Mouse (Mus musculus): Measurements from ENCODE around the gene Hoxc12. TPM values are rescaled to one million over a fixed set of nuclear protein-coding genes. Genes with fewer than 3 reads are reported as not detected.

Hoxc12 gene
- polyA plus RNA-seq (2015; fragmentation: Nextera tagmentation; extraction: Ambion mirVana): not detected in 2 replicates

- Histone ChIP-seq H3K9me3 (ENCODE audit: control insufficient read depth, low read length) (no peaks in the 10 kb centered on the region), H3K9ac (replicated peaks; ENCODE audit: low read depth, low read length) (no peak within 1 kb of the TSS), H3K27me3 (replicated peaks; ENCODE audit: control insufficient read depth, insufficient read depth, low read length) (peaks cover 99% of the 10 kb centered on the region), H3K4me3 (replicated peaks; ENCODE audit: low read length) (no peak within 1 kb of the TSS), H3K4me1 (replicated peaks; ENCODE audit: control insufficient read depth, insufficient read depth, low read length) (no peaks in the 10 kb centered on the region), H3K4me2 (ENCODE audit: low read length) (no peak within 1 kb of the TSS), H3K27ac (ENCODE audit: low read length) (no peak within 1 kb of the TSS), H3K36me3 (ENCODE audit: control insufficient read depth, insufficient read depth) (no peaks in the 10 kb centered on the region)
- 2% methylated on average over 30 of the region's 31 CpGs for WGBS
- ATAC-seq: no peak
Measured at GRCm38 (mm10) chr15:102936279-102936972, at the start of gene Hoxc12. Gene Hoxc12 (plus strand): TSS chr15:102936757.

DNA sequence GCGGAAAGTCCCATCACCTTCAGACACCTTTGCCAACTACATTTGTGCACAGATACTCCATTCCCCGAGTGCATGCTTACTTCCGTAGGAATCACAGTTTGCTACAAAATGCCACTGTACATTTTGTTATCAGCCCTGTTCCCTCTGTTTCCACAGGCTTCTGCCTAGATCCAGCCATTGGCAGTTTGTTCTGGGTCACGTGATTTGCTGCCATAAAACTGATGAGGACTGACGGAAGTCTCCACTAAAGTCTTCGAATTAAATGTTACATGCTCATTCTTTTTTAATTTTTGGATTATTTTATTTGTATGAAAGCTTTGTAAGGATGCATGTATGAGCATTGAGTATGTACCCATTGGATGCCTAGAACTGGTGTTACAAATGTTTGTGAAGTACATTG is 41.4 kb upstream of the Hoxc12 start:
- Histone ChIP-seq H3K4me1 (replicated peaks; ENCODE audit: control insufficient read depth, insufficient read depth, low read length) (no peaks in the 10 kb centered on the region), H3K4me3 (replicated peaks; ENCODE audit: low read length) (no peak overlapping the region), H3K9me3 (ENCODE audit: control insufficient read depth, low read length) (no peaks in the 10 kb centered on the region), H3K36me3 (ENCODE audit: control insufficient read depth, insufficient read depth) (no peaks in the 10 kb centered on the region), H3K4me2 (ENCODE audit: low read length) (no peak overlapping the region), H3K9ac (replicated peaks; ENCODE audit: low read depth, low read length) (no peak overlapping the region), H3K27ac (ENCODE audit: low read length) (no peak overlapping the region), H3K27me3 (replicated peaks; ENCODE audit: control insufficient read depth, insufficient read depth, low read length) (peaks cover 16% of the 10 kb centered on the region)
- WGBS: 93% methylated on average over 6 of the region's 6 CpGs
- no peak for ATAC-seq

- ATAC-seq: no peak
- 52% methylated on average over 1 of the region's 1 CpGs for WGBS
- Histone ChIP-seq H3K4me1 (replicated peaks; ENCODE audit: control insufficient read depth, insufficient read depth, low read length) (no peaks in the 10 kb centered on the region), H3K27me3 (replicated peaks; ENCODE audit: control insufficient read depth, insufficient read depth, low read length) (peaks cover 66% of the 10 kb centered on the region), H3K36me3 (ENCODE audit: control insufficient read depth, insufficient read depth) (no peaks in the 10 kb centered on the region), H3K9ac (replicated peaks; ENCODE audit: low read depth, low read length) (no peak overlapping the region), H3K4me3 (replicated peaks; ENCODE audit: low read length) (no peak overlapping the region), H3K9me3 (ENCODE audit: control insufficient read depth, low read length) (no peaks in the 10 kb centered on the region), H3K27ac (ENCODE audit: low read length) (no peak overlapping the region), H3K4me2 (ENCODE audit: low read length) (no peak overlapping the region)
Measured at GRCm38 (mm10) chr15:102904946-102905345, 31.6 kb upstream of the Hoxc12 start.

GRCm38 (mm10) chr15:102909536-102909935 is 27.0 kb upstream of the Hoxc12 start:
- no peak overlapping the region for H3K9ac ChIP-seq (replicated peaks; ENCODE audit: low read depth, low read length)
- no peak overlapping the region for H3K4me2 ChIP-seq (ENCODE audit: low read length)
- no peak overlapping the region for H3K27ac ChIP-seq (ENCODE audit: low read length)
- ATAC-seq: no peak
- no peaks in the 10 kb centered on the region for H3K4me1 ChIP-seq (replicated peaks; ENCODE audit: control insufficient read depth, insufficient read depth, low read length)
- H3K27me3 ChIP-seq (replicated peaks; ENCODE audit: control insufficient read depth, insufficient read depth, low read length): peaks cover 83% of the 10 kb centered on the region
- H3K9me3 ChIP-seq (ENCODE audit: control insufficient read depth, low read length): no peaks in the 10 kb centered on the region
- H3K36me3 ChIP-seq (ENCODE audit: control insufficient read depth, insufficient read depth): no peaks in the 10 kb centered on the region
- WGBS: under 1% methylated on average over 4 of the region's 4 CpGs
- H3K4me3 ChIP-seq (replicated peaks; ENCODE audit: low read length): no peak overlapping the region

DNA sequence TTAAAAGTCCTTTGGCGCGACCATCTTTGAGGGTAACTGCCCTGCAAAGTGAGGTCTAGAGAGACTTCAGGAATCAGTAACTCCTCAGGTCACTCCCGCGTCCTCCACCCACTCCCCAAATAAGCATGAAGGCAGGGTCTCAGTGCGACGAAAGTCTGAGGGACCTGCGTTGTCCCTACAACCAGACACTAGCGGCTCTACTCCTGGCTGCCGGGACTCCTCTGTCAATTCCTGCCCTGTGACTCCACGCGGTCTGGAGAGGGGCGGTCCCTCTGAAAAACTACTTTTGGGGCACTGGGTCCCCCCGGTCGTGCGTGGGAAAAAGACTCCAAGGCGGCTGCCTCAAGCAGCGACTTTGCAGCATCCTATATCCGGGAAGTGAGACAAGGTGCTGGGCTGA is 26.5 kb upstream of the Hoxc12 start:
- no peak overlapping the region for H3K27ac ChIP-seq (ENCODE audit: low read length)
- no peak overlapping the region for H3K4me3 ChIP-seq (replicated peaks; ENCODE audit: low read length)
- no peak overlapping the region for H3K4me2 ChIP-seq (ENCODE audit: low read length)
- H3K9me3 ChIP-seq (ENCODE audit: control insufficient read depth, low read length): no peaks in the 10 kb centered on the region
- H3K36me3 ChIP-seq (ENCODE audit: control insufficient read depth, insufficient read depth): no peaks in the 10 kb centered on the region
- no peak for ATAC-seq
- H3K27me3 ChIP-seq (replicated peaks; ENCODE audit: control insufficient read depth, insufficient read depth, low read length): peaks cover 83% of the 10 kb centered on the region
- WGBS: under 1% methylated on average over 18 of the region's 18 CpGs
- no peak overlapping the region for H3K9ac ChIP-seq (replicated peaks; ENCODE audit: low read depth, low read length)
- no peaks in the 10 kb centered on the region for H3K4me1 ChIP-seq (replicated peaks; ENCODE audit: control insufficient read depth, insufficient read depth, low read length)

DNA sequence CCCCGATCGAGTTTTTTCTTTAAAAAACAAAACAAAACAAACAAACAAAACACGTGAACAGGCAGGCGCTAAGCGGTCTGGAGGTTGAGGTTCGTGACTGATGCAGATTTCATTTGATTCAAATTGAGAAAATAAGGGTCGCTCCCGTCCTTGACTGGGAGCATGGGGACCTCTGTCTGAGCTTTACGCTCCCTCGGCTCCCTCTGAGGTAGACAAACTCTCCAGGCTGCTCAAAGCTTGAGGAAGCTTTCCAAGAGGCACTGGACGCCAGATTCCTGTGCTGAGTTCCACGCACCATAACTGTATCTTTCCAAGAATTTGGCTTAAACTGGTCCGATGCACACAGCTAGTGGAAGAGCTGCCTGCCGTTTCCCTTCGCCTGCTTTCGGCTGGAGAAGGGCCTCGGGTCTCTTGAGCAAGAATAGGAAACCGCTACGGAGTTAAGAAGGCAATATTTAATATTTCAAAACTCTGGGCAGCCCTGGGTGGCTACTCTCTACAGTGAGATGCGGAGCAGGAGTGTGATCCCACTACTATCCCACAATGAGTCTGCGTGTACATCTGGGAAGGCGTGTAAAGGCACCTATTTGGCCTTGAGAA is 26.0 kb upstream of the Hoxc12 start:
- Histone ChIP-seq H3K9ac (replicated peaks; ENCODE audit: low read depth, low read length) (no peak overlapping the region), H3K27ac (ENCODE audit: low read length) (no peak overlapping the region), H3K36me3 (ENCODE audit: control insufficient read depth, insufficient read depth) (no peaks in the 10 kb centered on the region), H3K4me3 (replicated peaks; ENCODE audit: low read length) (no peak overlapping the region), H3K27me3 (replicated peaks; ENCODE audit: control insufficient read depth, insufficient read depth, low read length) (peaks cover 80% of the 10 kb centered on the region), H3K4me2 (ENCODE audit: low read length) (no peak overlapping the region), H3K9me3 (ENCODE audit: control insufficient read depth, low read length) (no peaks in the 10 kb centered on the region), H3K4me1 (replicated peaks; ENCODE audit: control insufficient read depth, insufficient read depth, low read length) (no peaks in the 10 kb centered on the region)
- ATAC-seq: no peak
- under 1% methylated on average over 22 of the region's 22 CpGs for WGBS

DNA sequence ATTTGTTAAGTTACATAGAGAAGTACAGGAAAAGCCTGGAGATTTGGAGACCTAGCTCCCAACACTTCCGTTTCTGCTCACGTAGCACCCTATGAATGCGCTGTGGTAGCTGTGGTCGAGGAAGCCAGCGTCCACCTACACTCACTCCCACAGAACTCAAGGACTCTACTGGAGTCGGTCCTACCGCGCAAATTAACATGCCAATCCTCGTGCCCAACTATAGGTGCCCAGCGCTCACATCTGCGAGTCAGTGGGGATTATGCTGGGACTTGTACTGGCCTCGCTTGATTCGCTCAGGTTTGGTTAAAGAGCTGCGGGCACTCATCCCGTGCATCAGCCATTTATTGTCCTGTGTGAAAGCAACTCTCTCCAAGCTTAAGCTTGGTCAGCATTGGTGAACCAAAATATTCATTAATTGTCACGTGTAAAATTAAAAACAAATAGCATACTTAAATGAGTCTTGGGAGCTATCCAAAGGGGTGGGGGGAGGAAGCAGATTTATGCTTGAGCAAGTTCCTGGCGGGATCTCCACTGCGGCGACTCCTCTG is 23.4 kb upstream of the Hoxc12 start:
- H3K9ac ChIP-seq (replicated peaks; ENCODE audit: low read depth, low read length): no peak overlapping the region
- no peaks in the 10 kb centered on the region for H3K36me3 ChIP-seq (ENCODE audit: control insufficient read depth, insufficient read depth)
- H3K4me1 ChIP-seq (replicated peaks; ENCODE audit: control insufficient read depth, insufficient read depth, low read length): no peaks in the 10 kb centered on the region
- H3K9me3 ChIP-seq (ENCODE audit: control insufficient read depth, low read length): no peaks in the 10 kb centered on the region
- H3K4me3 ChIP-seq (replicated peaks; ENCODE audit: low read length): no peak overlapping the region
- peaks cover 85% of the 10 kb centered on the region for H3K27me3 ChIP-seq (replicated peaks; ENCODE audit: control insufficient read depth, insufficient read depth, low read length)
- no peak overlapping the region for H3K27ac ChIP-seq (ENCODE audit: low read length)
- no peak overlapping the region for H3K4me2 ChIP-seq (ENCODE audit: low read length)
- WGBS: 1% methylated on average over 19 of the region's 19 CpGs
- no peak for ATAC-seq

DNA sequence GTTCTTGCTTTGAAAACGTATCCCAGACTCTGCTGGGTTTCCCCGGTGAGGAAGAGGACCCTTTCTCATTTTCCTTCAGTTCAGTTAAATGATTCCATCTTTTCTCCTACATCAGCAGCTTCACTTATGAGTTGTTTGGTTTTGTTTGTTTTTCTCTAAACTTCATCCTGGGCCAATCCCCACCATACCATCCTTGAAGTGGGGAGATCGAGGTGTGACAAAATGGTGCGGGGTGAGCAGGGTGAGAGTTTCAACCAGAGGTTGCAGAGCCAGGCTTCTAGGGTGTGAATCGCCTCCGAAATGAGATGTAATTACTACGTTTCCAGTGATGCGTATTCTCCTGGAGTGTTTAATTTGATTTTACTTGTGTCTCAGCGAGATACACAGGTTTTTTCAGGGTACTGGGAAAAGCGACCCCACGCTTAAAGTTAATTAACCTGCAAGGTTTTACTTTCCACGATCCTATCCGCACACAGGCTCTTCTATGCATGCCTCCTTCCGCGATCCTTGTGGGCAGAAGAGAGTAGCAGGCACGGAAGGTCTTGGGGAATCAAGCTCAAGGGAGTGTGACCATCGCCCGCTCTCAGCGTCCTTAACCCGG is 18.5 kb upstream of the Hoxc12 start:
- ATAC-seq: no peak
- no peak overlapping the region for H3K9ac ChIP-seq (replicated peaks; ENCODE audit: low read depth, low read length)
- no peaks in the 10 kb centered on the region for H3K9me3 ChIP-seq (ENCODE audit: control insufficient read depth, low read length)
- H3K27me3 ChIP-seq (replicated peaks; ENCODE audit: control insufficient read depth, insufficient read depth, low read length): peaks cover 84% of the 10 kb centered on the region
- no peak overlapping the region for H3K4me3 ChIP-seq (replicated peaks; ENCODE audit: low read length)
- H3K36me3 ChIP-seq (ENCODE audit: control insufficient read depth, insufficient read depth): no peaks in the 10 kb centered on the region
- under 1% methylated on average over 20 of the region's 20 CpGs for WGBS
- H3K4me1 ChIP-seq (replicated peaks; ENCODE audit: control insufficient read depth, insufficient read depth, low read length): peaks cover 10% of the 10 kb centered on the region
- H3K4me2 ChIP-seq (ENCODE audit: low read length): no peak overlapping the region
- no peak overlapping the region for H3K27ac ChIP-seq (ENCODE audit: low read length)

DNA sequence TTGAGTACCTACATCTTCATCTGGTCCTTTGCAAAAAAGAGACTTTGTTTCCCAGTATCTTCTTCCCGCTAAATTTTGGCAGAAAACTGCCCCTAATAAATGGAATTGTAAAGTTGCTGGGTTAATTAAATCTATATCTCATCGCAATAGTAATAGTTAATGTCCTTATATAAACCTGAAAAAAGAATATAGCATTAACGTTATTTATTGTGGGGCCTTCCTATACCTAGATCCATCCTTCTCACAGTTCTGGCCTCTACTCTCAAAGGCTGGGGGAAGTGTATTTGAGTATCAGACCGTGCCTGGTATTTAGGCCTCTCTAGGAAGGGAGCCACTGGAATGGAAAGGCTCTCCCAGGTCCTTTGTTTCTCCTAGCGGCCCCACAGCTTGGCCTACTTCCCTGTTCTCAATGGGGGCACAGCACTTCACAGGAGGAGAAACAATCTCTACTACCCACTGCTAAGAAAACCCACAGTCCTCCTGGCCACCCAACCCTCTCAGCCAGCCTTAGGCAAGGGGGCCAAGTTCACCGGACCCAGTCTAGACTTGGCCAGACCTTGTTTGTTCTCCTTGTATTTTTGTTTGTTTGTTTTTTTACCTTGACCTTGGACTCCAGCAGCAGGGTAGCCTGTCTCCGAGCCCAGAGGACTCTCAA is 17.8 kb upstream of the Hoxc12 start:
- Histone ChIP-seq H3K4me2 (ENCODE audit: low read length) (no peak overlapping the region), H3K9ac (replicated peaks; ENCODE audit: low read depth, low read length) (no peak overlapping the region), H3K27ac (ENCODE audit: low read length) (no peak overlapping the region), H3K36me3 (ENCODE audit: control insufficient read depth, insufficient read depth) (no peaks in the 10 kb centered on the region), H3K4me1 (replicated peaks; ENCODE audit: control insufficient read depth, insufficient read depth, low read length) (peaks cover 10% of the 10 kb centered on the region), H3K4me3 (replicated peaks; ENCODE audit: low read length) (no peak overlapping the region), H3K27me3 (replicated peaks; ENCODE audit: control insufficient read depth, insufficient read depth, low read length) (peaks cover 85% of the 10 kb centered on the region), H3K9me3 (ENCODE audit: control insufficient read depth, low read length) (no peaks in the 10 kb centered on the region)
- whole genome bisulfite sequencing: 1% methylated on average over 7 of the region's 7 CpGs
- no peak for ATAC-seq

All from forebrain, embryonic 16.5 days (tissue).